Mouse (Mus musculus) C2C12 (cell line): ENCODE measurements around the gene Guca2b. TPM values are rescaled to one million over a fixed set of nuclear protein-coding genes. Genes with fewer than 3 reads are reported as not detected.

Experiments used
- H3K27me3 ChIP-seq: one replicate; pipeline ENCODE4 v1.6.1; 2011; ENCODE audit not compliant: control insufficient read depth, insufficient read depth, insufficient read length
- H3K36me3 ChIP-seq: one replicate; pipeline ENCODE4 v1.6.1; 2011; ENCODE audit not compliant: control insufficient read depth, insufficient read depth
- H3K4me3 ChIP-seq: one replicate; pipeline ENCODE4 v1.5.1; 2011; ENCODE audit warnings: mild to moderate bottlenecking, control low read depth; ENCODE audit not compliant: poor library complexity, insufficient read depth, severe bottlenecking
- H3K79me2 ChIP-seq: one replicate; pipeline ENCODE4 v1.6.1; 2011; ENCODE audit not compliant: control insufficient read depth, insufficient read depth
- H3K79me3 ChIP-seq: one replicate; pipeline ENCODE4 v1.6.1; 2011; ENCODE audit warnings: low read depth, control low read depth
- H3ac ChIP-seq: one replicate; pipeline ENCODE3; 2011; ENCODE audit warnings: low read depth; ENCODE audit not compliant: control insufficient read depth, insufficient read length
- CEBPB ChIP-seq: IDR thresholded peaks from one replicate; pipeline ENCODE4 v1.6.1; 2011; ENCODE audit warnings: low read depth, mild to moderate bottlenecking, control low read depth, moderate library complexity
- CTCF ChIP-seq: IDR thresholded peaks from one replicate; pipeline ENCODE4 v1.5.1; 2011; ENCODE audit not compliant: control insufficient read depth, insufficient read depth, insufficient read length
- FOSL1 ChIP-seq: IDR thresholded peaks from one replicate; pipeline ENCODE4 v1.8.0; 2011; ENCODE audit warnings: mild to moderate bottlenecking, low read length; ENCODE audit not compliant: poor library complexity, insufficient read depth, severe bottlenecking
- MAX ChIP-seq: IDR thresholded peaks from one replicate; pipeline ENCODE4 v1.6.1; 2011; ENCODE audit warnings: mild to moderate bottlenecking, control low read depth
- MYOD1 ChIP-seq: IDR thresholded peaks from one replicate; pipeline ENCODE4 v1.6.1; 2011; ENCODE audit warnings: low read depth; ENCODE audit not compliant: control insufficient read depth, insufficient read length
- MYOG ChIP-seq: IDR thresholded peaks from one replicate; pipeline ENCODE4 v1.6.1; 2011; ENCODE audit not compliant: control insufficient read depth, insufficient read length; ENCODE audit errors: extremely low read depth
- USF1 ChIP-seq: IDR thresholded peaks from one replicate; pipeline ENCODE4 v1.6.1; 2011; ENCODE audit warnings: low read depth, mild to moderate bottlenecking, control low read depth, moderate library complexity
- polyA plus RNA-seq: library from polyadenylated mRNA; unstranded; fragments of >200 nt; fragmentation: generic; extraction: Trizol; gene quantifications from one replicate; pipeline ENCODE4 v1.2.1, GENCODE M21; 2012; ENCODE audit warnings: missing spikeins

Gene Guca2b
- polyA plus RNA-seq, 1 experiment = not detected

GRCm38 (mm10) chr4:119663409-119664095 lies 4.8 kb upstream of the Guca2b start:
- Histone ChIP-seq H3K4me3 (no peak overlapping the region), H3K27me3 (no peaks in the 10 kb centered on the region), H3K36me3 (no peaks in the 10 kb centered on the region), H3K79me3 (no peaks in the 10 kb centered on the region), H3ac (no peak overlapping the region), H3K79me2 (no peaks in the 10 kb centered on the region)
- TF ChIP-seq MAX (no peak), CEBPB (no peak), USF1 (no peak), CTCF (no peak), FOSL1 (no peak), MYOD1 (no peak), MYOG (no peak)

GRCm38 (mm10) chr4:119662976-119663375 lies 4.2 kb upstream of the Guca2b start:
- TF ChIP-seq MYOG = no peak
- TF ChIP-seq FOSL1 = peak; percentile 59
- TF ChIP-seq CEBPB = no peak
- TF ChIP-seq MAX = peak; percentile 85
- TF ChIP-seq CTCF = no peak
- TF ChIP-seq MYOD1 = peak; percentile 23
- no peak for TF ChIP-seq USF1
- H3K36me3 ChIP-seq = no peaks in the 10 kb centered on the region
- H3K79me2 ChIP-seq = no peaks in the 10 kb centered on the region
- no peaks in the 10 kb centered on the region for H3K27me3 ChIP-seq
- no peak overlapping the region for H3ac ChIP-seq
- no peaks in the 10 kb centered on the region for H3K79me3 ChIP-seq
- H3K4me3 ChIP-seq = no peak overlapping the region

- Histone ChIP-seq H3ac (no peak overlapping the region), H3K27me3 (no peaks in the 10 kb centered on the region), H3K4me3 (no peak overlapping the region), H3K79me3 (no peaks in the 10 kb centered on the region), H3K36me3 (no peaks in the 10 kb centered on the region), H3K79me2 (no peaks in the 10 kb centered on the region)
- TF ChIP-seq USF1 (no peak), CEBPB (no peak), CTCF (no peak), MAX (no peak), MYOG (no peak), FOSL1 (no peak), MYOD1 (no peak)
Measured at GRCm38 (mm10) chr4:119662151-119662550, 3.4 kb upstream of the Guca2b start.

GRCm38 (mm10) chr4:119660007-119660406 lies 1.3 kb upstream of the Guca2b start:
- Histone ChIP-seq H3K79me3 (no peaks in the 10 kb centered on the region), H3K79me2 (no peaks in the 10 kb centered on the region), H3K27me3 (no peaks in the 10 kb centered on the region), H3ac (no peak overlapping the region), H3K4me3 (no peak overlapping the region), H3K36me3 (no peaks in the 10 kb centered on the region)
- TF ChIP-seq MYOD1 = no peak
- no peak for TF ChIP-seq MAX
- TF ChIP-seq MYOG = no peak
- no peak for TF ChIP-seq FOSL1
- TF ChIP-seq CEBPB = no peak
- TF ChIP-seq USF1 = no peak
- no peak for TF ChIP-seq CTCF

GRCm38 (mm10) chr4:119658246-119658645 lies 508 bp downstream of the Guca2b start:
- Histone ChIP-seq H3K79me3 (no peaks in the 10 kb centered on the region), H3K4me3 (no peak overlapping the region), H3ac (no peak overlapping the region), H3K27me3 (no peaks in the 10 kb centered on the region), H3K79me2 (no peaks in the 10 kb centered on the region), H3K36me3 (no peaks in the 10 kb centered on the region)
- TF ChIP-seq MYOG = no peak
- TF ChIP-seq MYOD1 = no peak
- no peak for TF ChIP-seq FOSL1
- no peak for TF ChIP-seq MAX
- no peak for TF ChIP-seq USF1
- no peak for TF ChIP-seq CTCF
- no peak for TF ChIP-seq CEBPB
